Comparison of ENCODE assay signal across 8 mouse cellular contexts in the genomic region with DNA sequence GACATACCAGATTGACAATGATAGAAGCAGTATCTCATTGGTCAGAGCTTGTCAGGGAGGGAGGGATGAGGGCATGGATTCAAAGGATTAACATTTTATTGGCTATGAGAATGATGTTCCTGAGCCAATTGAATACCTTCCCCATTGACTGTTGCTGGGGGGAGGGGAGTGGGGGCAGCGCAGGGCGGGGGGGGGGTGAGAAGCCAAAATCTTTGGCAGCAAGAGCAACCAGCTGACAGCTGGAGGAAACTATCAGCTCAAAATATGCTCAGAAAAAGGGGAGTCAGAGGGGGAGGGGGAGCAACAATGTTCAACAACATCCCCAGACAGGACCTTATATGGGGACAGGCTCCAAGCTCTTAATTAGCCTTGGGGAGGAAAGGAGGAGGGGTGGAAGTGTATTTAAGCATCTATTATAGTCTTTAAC. TPM values are rescaled to one million over a fixed set of nuclear protein-coding genes. Genes with fewer than 3 reads are reported as not detected.
DNase-seq lines count a peak whose midpoint lies in the region; ATAC-seq and TF ChIP-seq lines count a peak whose summit lies in the region.

No protein-coding gene starts in this region.

- peaks cover 18% of the 10 kb centered on the region for H3K4me1 ChIP-seq in forebrain, embryonic 12.5 days
- peaks cover 11% of the 10 kb centered on the region for H3K4me1 ChIP-seq in intestine, embryonic 15.5 days (replicated peaks)
- peaks cover 7% of the 10 kb centered on the region; the same call in 1 of the 2 replicates for H3K4me1 ChIP-seq in lung, postnatal 0 days (ENCODE audit: insufficient read depth, low read depth, low read length)
- 0 out of 2 replicates have a peak, but pooled peaks cover 3% of the 10 kb centered on the region for H3K4me1 ChIP-seq in stomach, postnatal 0 days (replicated peaks; ENCODE audit: control insufficient read depth, insufficient read depth)

- H3K27ac ChIP-seq in forebrain, embryonic 12.5 days, result peak overlapping the region; percentile 78; the same call in 1 of the 2 replicates
- H3K27ac ChIP-seq in intestine, embryonic 15.5 days, result peak overlapping the region; percentile 88
- H3K27ac ChIP-seq in lung, postnatal 0 days (ENCODE audit: low read length), result peak overlapping the region; percentile 72
- peak overlapping the region; percentile 84 for H3K27ac ChIP-seq in stomach, postnatal 0 days (replicated peaks)

- no peak for TF ChIP-seq EP300 in lung, postnatal 0 days (IDR thresholded peaks at IDR 0.05)
- TF ChIP-seq EP300 in stomach, postnatal 0 days (optimal IDR thresholded peaks at IDR 0.05), result no peak

- no peak for TF ChIP-seq CTCF in lung, postnatal 0 days (IDR thresholded peaks at IDR 0.05)
- TF ChIP-seq CTCF in stomach, postnatal 0 days (IDR thresholded peaks at IDR 0.05; ENCODE audit: low read depth), result no peak

- peak; percentile 55 to 72 for DNase-seq in left cerebral cortex, adult 9 months (ENCODE audit: low spot score in 2 of 2)
- no peak for DNase-seq in left cerebral cortex, adult 18-20 months (ENCODE audit: low spot score in 2 of 2)
- DNase-seq in lung, postnatal 0 days (ENCODE audit: low spot score), result peak; percentile 94
- peak; percentile 55 for DNase-seq in stomach, postnatal 0 days (ENCODE audit: low spot score)
- DNase-seq in natural killer cell, adult 2 months (ENCODE audit: low spot score in 2 of 2), result no peak
- no peak for DNase-seq in cerebellum, postnatal 36 days

- H3K27me3 ChIP-seq in forebrain, embryonic 12.5 days, result peaks cover 8% of the 10 kb centered on the region; the same call in 1 of the 2 replicates
- no peaks in the 10 kb centered on the region for H3K27me3 ChIP-seq in intestine, embryonic 15.5 days (replicated peaks)
- no peaks in the 10 kb centered on the region for H3K27me3 ChIP-seq in lung, postnatal 0 days (replicated peaks; ENCODE audit: insufficient read depth, low read length)
- no peaks in the 10 kb centered on the region for H3K27me3 ChIP-seq in stomach, postnatal 0 days (ENCODE audit: control insufficient read depth, insufficient read depth, low read length)

- 0% methylated on average over 2 of the region's 2 CpGs for WGBS in forebrain, embryonic 12.5 days
- 7% methylated on average over 2 of the region's 2 CpGs for WGBS in intestine, embryonic 15.5 days
- 0% methylated on average over 1 of the region's 2 CpGs for WGBS in lung, postnatal 0 days
- 0% methylated on average over 2 of the region's 2 CpGs for WGBS in stomach, postnatal 0 days

- peak; percentile 89 for ATAC-seq in forebrain, embryonic 12.5 days (ENCODE audit: low FRiP score)
- ATAC-seq in intestine, embryonic 15.5 days, result peak; percentile 88
- peak; percentile 90 for ATAC-seq in lung, postnatal 0 days
- ATAC-seq in stomach, postnatal 0 days (ENCODE audit: low FRiP score, low TSS enrichment), result peak; percentile 82; the same call in 1 of the 2 replicates

- H3K36me3 ChIP-seq in forebrain, embryonic 12.5 days (replicated peaks), result no peaks in the 10 kb centered on the region
- peaks cover 5% of the 10 kb centered on the region; the same call in 1 of the 2 replicates for H3K36me3 ChIP-seq in intestine, embryonic 15.5 days
- no peaks in the 10 kb centered on the region for H3K36me3 ChIP-seq in lung, postnatal 0 days (ENCODE audit: insufficient read depth, low read length)
- no peaks in the 10 kb centered on the region for H3K36me3 ChIP-seq in stomach, postnatal 0 days (ENCODE audit: control insufficient read depth, insufficient read depth, low read length)

- peak overlapping the region; percentile 29; the same call in 1 of the 2 replicates for H3K9ac ChIP-seq in forebrain, embryonic 12.5 days
- no peak overlapping the region for H3K9ac ChIP-seq in intestine, embryonic 15.5 days
- no peak overlapping the region for H3K9ac ChIP-seq in lung, postnatal 0 days (replicated peaks; ENCODE audit: low read depth)
- H3K9ac ChIP-seq in stomach, postnatal 0 days (ENCODE audit: low read length), result no peak overlapping the region

- peak overlapping the region; percentile 48 for H3K4me2 ChIP-seq in forebrain, embryonic 12.5 days
- H3K4me2 ChIP-seq in intestine, embryonic 15.5 days (replicated peaks), result peak overlapping the region; percentile 54
- H3K4me2 ChIP-seq in lung, postnatal 0 days (replicated peaks; ENCODE audit: low read depth, low read length), result peak overlapping the region; percentile 36; the same call in 1 of the 2 replicates
- peak overlapping the region; percentile 40; the same call in 1 of the 2 replicates for H3K4me2 ChIP-seq in stomach, postnatal 0 days (replicated peaks; ENCODE audit: low read depth)

- H3K4me3 ChIP-seq in forebrain, embryonic 12.5 days (replicated peaks), result peak overlapping the region; percentile 28
- H3K4me3 ChIP-seq in intestine, embryonic 15.5 days (replicated peaks), result no peak overlapping the region
- no peak overlapping the region for H3K4me3 ChIP-seq in lung, postnatal 0 days (ENCODE audit: low read depth, low read length)
- no peak overlapping the region for H3K4me3 ChIP-seq in stomach, postnatal 0 days (ENCODE audit: low read depth, low read length)

- no peaks in the 10 kb centered on the region for H3K9me3 ChIP-seq in forebrain, embryonic 12.5 days
- H3K9me3 ChIP-seq in intestine, embryonic 15.5 days, result no peaks in the 10 kb centered on the region
- H3K9me3 ChIP-seq in lung, postnatal 0 days (ENCODE audit: low read length), result no peaks in the 10 kb centered on the region
- H3K9me3 ChIP-seq in stomach, postnatal 0 days (ENCODE audit: control insufficient read depth, low read length), result no peaks in the 10 kb centered on the region

RNA-seq across cellular contexts. Expression of a gene that starts 6.9 kb away (rescaled TPM):
- 10 to 100 TPM; 64.3 to 71.8 TPM for total RNA-seq in left cerebral cortex, adult 18-20 months (2021)
- polyA plus RNA-seq in forebrain, embryonic 12.5 days (2016; fragmentation: Nextera tagmentation; extraction: Ambion mirVana), result 78.1 and 78.6 TPM in 2 replicates
- 54.2 and 54.5 TPM in 2 replicates for polyA plus RNA-seq in intestine, embryonic 15.5 days (2015; fragmentation: Nextera tagmentation; extraction: Ambion mirVana)
- polyA plus RNA-seq in lung, postnatal 0 days (2015; fragmentation: Nextera tagmentation; extraction: Ambion mirVana), result 68.4 and 77.0 TPM in 2 replicates
- polyA plus RNA-seq in stomach, postnatal 0 days (2015; fragmentation: Nextera tagmentation; extraction: Ambion mirVana), result 32.9 and 34.2 TPM in 2 replicates

RNA-seq across cellular contexts. Expression of a gene that starts 12.0 kb away (rescaled TPM):
- total RNA-seq in left cerebral cortex, adult 18-20 months (2021), result 100 to 1,000 TPM; 280 to 286 TPM
- polyA plus RNA-seq in forebrain, embryonic 12.5 days (2016; fragmentation: Nextera tagmentation; extraction: Ambion mirVana), result 209 and 213 TPM in 2 replicates
- polyA plus RNA-seq in intestine, embryonic 15.5 days (2015; fragmentation: Nextera tagmentation; extraction: Ambion mirVana), result 304 and 326 TPM in 2 replicates
- 172 and 188 TPM in 2 replicates for polyA plus RNA-seq in lung, postnatal 0 days (2015; fragmentation: Nextera tagmentation; extraction: Ambion mirVana)
- 210 and 218 TPM in 2 replicates for polyA plus RNA-seq in stomach, postnatal 0 days (2015; fragmentation: Nextera tagmentation; extraction: Ambion mirVana)

RNA-seq across cellular contexts. Expression of a gene that starts 13.0 kb away (rescaled TPM):
- total RNA-seq in left cerebral cortex, adult 18-20 months (2021), result 1 to 10 TPM; 5.9 to 8.9 TPM
- polyA plus RNA-seq in forebrain, embryonic 12.5 days (2016; fragmentation: Nextera tagmentation; extraction: Ambion mirVana), result 8.9 TPM in 2 replicates
- polyA plus RNA-seq in intestine, embryonic 15.5 days (2015; fragmentation: Nextera tagmentation; extraction: Ambion mirVana), result 6.3 and 6.8 TPM in 2 replicates
- 2.7 and 3.3 TPM in 2 replicates for polyA plus RNA-seq in lung, postnatal 0 days (2015; fragmentation: Nextera tagmentation; extraction: Ambion mirVana)
- polyA plus RNA-seq in stomach, postnatal 0 days (2015; fragmentation: Nextera tagmentation; extraction: Ambion mirVana), result 3.5 and 3.9 TPM in 2 replicates

RNA-seq across cellular contexts. Expression of a gene that starts 17.8 kb away (rescaled TPM):
- total RNA-seq in left cerebral cortex, adult 18-20 months (2021), result 10 to 100 TPM; 26.9 to 27.8 TPM
- 58.7 and 68.0 TPM in 2 replicates for polyA plus RNA-seq in forebrain, embryonic 12.5 days (2016; fragmentation: Nextera tagmentation; extraction: Ambion mirVana)
- polyA plus RNA-seq in intestine, embryonic 15.5 days (2015; fragmentation: Nextera tagmentation; extraction: Ambion mirVana), result 38.7 and 40.9 TPM in 2 replicates
- polyA plus RNA-seq in lung, postnatal 0 days (2015; fragmentation: Nextera tagmentation; extraction: Ambion mirVana), result 28.4 and 30.6 TPM in 2 replicates
- 16.8 and 21.3 TPM in 2 replicates for polyA plus RNA-seq in stomach, postnatal 0 days (2015; fragmentation: Nextera tagmentation; extraction: Ambion mirVana)

RNA-seq across cellular contexts. Expression of a gene that starts 24.6 kb away (rescaled TPM):
- 10 to 100 TPM; 54.5 to 63.0 TPM for total RNA-seq in left cerebral cortex, adult 18-20 months (2021)
- polyA plus RNA-seq in forebrain, embryonic 12.5 days (2016; fragmentation: Nextera tagmentation; extraction: Ambion mirVana), result 119 and 125 TPM in 2 replicates
- 56.0 and 57.2 TPM in 2 replicates for polyA plus RNA-seq in intestine, embryonic 15.5 days (2015; fragmentation: Nextera tagmentation; extraction: Ambion mirVana)
- polyA plus RNA-seq in lung, postnatal 0 days (2015; fragmentation: Nextera tagmentation; extraction: Ambion mirVana), result 38.3 and 40.9 TPM in 2 replicates
- 25.0 and 26.4 TPM in 2 replicates for polyA plus RNA-seq in stomach, postnatal 0 days (2015; fragmentation: Nextera tagmentation; extraction: Ambion mirVana)

Comparison
In these comparisons a context has a peak if more than half of its experiments do, and no peak if none do; other contexts are left out.
1. DNase-seq: peak in left cerebral cortex, adult 9 months (2 of 2), lung, postnatal 0 days (single experiment) and stomach, postnatal 0 days (single experiment); none in left cerebral cortex, adult 18-20 months (0 of 2), natural killer cell, adult 2 months (0 of 2) and cerebellum, postnatal 36 days (0 of 2).
2. Peak in every context shown above with its lines, with median percentiles within 50 percentile points of each other: ATAC-seq, H3K27ac ChIP-seq and H3K4me2 ChIP-seq.